Mouse (Mus musculus) cerebellum, adult (tissue): ENCODE measurements at regions not wholly inside any gene's neighbourhood (a gene's known extent, or its start where the extent isn't known, plus 50 kb on each side); places are given as distances from the start of the nearest gene placed in this dataset.

Source experiments
- ATAC-seq: cut with Nextera tagmentation; 2 replicates; pipeline ENCODE4 v1.9.2; 2017; ENCODE audit warnings: mild to moderate bottlenecking, moderate library complexity, mixed read lengths; ENCODE audit not compliant: insufficient number of reproducible peaks, low FRiP score, low TSS enrichment

DNA sequence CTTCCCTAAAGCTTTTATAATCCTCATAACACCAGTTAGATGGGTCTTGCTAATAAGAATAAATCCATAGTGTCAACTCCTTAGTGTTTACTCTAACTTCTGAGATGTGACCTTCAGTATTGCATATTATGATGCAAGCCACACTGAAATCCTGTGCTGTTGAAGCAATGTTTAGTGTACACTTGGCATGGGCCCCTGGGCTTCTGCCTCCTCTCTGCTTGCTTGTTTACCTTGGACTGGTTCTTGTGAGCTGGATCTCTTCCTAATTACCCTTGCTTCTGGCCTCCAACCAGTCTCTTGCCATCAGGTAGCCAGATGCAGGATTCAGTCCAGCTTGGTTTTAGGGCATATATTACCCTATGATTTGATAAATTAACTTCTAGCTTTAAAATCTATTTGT lies 57.0 kb downstream of the Rgs2 start:
- no peak for ATAC-seq

DNA sequence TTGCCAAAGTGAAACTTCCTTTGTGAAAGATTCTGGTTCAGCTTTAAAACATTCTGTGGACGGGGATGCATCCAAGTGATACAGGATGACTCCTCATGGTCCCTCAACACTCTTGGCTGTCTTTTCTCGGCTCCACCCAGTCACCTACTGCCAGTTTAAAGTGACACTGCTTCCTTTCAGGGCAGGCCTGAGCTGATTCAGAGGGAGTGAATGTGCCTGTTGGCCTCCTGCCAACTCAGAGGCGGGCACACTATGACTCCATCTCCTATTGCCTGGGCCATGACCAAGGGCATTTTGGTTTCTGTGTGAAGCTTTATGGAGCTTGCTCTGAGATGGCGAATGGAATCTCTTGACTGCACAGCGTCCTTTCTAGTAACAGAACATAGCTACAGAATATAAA lies 62.5 kb downstream of the Rgs2 start:
- no peak for ATAC-seq

DNA sequence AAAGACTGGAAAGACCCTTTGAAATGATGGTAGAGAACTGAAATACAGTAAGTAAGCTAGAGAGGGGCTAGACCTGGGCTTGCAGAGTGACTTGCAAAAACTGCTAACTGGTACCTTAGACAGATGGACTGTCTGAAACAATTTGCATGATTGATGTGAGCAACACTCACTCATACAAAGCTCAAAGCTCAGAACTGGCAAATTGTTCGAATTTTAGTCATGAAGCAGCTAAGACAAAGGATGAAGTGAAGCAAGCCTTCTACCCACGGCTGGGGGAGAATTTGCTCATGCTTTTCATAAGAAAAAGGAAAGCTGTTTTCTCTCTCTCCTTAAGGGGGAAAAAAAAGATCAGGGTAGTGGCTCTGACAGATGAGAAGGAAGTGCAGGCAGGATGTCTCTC lies 64.5 kb downstream of the Rgs2 start:
- no peak for ATAC-seq

DNA sequence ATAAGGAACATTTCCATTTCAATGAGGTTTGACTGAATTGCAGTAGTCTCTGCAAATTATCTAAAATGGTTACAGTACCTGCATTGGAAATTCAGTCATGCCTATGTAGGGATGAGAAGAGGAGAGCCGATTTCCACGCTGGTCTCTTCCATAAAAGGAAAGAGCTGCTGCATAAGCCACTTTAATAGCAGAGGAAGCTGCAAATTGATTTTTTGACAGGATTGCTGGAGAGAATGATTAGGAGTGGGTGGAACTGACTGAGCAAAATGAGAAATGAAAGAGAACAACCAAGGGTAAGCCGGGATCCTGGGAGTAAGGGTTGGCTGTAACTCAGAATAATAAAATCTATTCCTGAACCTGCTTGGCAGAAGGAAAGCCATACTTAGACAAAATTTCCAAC lies 65.4 kb downstream of the Rgs2 start:
- no peak for ATAC-seq

DNA sequence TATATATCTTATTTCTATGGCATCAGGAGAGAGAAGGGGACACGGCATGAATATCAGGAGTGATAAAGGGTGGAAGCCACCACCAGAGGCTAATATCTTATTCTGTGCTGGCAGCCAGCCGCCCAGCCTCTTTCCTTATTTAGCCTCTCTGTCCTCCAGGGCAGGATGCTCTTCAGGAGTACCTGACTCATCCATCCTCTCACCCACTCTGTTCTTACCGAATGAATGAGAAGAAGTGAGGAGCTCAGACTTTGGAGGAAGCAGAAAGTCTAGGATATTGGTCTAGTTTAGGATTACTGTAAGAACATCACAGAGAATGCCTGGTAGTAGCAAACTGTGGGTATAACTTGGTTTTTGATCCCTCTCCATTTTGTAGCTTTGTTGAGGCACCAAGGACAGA lies 73.2 kb downstream of the Rgs2 start:
- ATAC-seq, result no peak

DNA sequence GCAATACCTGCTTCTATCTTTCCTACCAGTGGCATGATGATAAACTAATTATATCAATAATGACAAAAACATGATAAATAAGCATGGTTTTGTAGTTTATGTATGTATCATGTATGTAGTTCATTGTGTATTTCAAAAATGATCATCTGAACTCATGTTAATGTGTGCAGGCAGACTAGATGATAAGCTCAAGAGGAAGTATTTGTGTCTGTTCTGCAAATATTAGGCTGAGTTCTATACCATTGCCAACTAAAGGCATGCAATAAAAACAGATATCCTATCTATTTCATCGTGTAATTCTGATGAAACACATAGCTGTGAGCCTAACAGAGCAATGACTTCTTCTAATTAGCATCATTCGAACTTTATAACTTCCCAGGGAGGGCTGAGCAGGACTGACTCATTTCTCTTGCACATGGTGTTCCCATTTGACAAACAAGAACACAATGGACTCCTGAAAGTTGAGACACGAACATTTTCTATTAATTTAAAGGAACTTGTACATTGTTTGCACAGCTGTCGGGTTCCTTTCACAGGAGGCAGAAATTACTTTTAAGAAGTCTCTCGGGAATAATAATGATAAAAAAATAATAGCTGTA lies 74.3 kb downstream of the Rgs2 start:
- ATAC-seq, result no peak

DNA sequence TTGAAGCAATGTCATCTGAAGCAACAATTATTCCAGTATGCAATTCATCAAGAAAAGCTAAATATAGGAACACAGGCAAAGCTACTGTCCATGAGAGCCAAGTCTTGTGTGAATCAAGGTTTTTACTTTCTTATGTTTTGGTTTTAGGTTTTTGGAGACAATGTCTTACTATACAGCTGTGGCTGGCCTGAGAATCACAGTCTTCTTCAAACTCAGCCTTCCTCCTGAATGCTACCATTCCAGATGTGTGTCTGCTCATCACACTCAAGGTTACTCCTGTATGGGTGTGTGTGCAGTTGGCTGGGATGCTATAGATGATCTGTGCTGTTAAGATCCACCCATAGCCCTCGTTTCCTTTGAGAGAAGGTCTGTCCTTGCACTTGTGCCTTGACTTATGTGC lies 81.5 kb downstream of the Rgs2 start:
- no peak for ATAC-seq

DNA sequence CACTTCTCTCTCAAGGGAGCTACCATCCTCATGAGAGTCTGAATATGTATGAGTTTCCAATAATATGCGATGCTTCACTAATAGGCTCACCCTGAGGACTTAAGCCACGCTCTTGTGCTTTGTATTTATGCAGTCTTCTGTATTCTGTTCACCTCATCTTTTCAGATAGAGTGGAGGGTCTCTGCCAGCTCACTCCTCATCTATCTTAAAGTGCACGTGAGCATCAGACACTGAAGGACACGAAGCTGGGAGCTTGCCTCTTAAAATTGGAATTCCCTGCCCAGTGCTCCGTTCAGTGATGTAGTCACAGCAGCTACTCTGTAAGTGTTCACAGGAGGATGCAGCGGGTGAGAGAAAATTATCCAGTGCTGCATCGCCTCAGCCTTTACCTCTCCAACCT lies 83.7 kb downstream of the Rgs2 start:
- ATAC-seq, result no peak

DNA sequence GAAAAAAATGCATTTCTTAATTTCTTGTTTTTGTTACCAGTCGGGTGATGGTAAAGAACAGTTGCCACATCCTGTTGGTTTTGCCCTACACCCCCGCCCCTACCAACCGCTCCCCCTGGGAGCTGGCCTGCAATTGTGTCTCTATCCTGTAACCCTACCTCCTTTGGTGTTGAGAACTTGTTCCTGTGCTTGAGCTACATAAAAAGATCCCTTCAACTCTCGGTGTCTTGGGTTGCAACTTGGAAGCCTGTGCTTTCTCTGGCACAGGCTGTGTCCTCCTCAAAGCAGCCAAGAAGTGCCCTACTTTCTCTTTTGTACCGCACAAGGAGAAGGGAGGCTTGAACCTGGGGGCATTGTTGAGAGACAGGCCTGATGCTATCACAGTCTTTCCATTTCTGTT lies 85.0 kb downstream of the Rgs2 start:
- no peak for ATAC-seq

DNA sequence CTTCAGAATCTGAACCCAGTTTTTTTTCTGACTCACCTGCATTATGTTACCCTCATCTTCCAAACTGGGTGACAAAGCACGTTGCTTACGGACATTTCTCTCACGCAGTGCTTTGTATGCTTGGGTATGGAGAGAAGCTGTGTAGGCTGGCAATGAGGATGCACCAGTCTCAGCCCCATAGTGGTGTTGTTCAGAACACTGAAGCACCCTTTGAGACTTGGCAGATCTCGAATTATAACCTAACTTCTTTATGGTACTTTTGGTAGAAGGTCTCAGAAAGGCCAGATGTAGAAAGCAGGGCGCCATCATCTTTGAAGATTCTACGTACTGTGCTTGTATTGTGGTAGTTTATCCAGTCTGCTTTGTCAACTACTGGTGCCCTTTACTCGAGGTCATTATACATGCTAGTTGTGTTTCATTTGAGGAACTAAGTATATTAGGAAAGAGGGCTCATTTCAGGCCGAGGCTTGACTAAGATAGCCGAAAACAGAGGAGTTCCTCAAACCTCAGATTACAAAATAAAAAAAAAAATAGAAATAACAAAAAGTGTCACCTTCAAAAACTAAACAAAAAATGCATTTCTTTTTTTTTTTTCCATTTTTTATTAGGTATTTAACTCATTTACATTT lies 85.7 kb downstream of the Rgs2 start:
- ATAC-seq, result no peak

DNA sequence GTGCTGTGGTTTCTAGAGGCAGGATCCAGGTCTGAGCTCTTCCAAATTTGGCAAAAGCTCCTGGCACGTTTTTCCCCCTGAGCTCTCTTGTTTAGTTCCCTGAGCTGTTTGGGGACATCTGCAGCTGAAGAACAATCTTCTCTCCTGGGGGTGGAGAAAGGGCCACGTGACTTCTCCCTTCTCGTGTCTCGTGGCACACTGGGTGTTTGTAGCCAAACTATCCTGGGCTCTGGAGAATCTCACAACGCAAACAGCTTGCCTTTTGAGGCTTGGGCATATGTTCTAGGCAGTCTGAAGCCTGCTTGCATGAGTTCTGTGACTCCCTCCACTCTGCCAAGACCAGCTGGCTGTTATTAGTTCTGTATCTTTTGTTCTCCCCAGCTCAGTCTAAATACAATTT lies 86.3 kb downstream of the Rgs2 start:
- ATAC-seq, result no peak

DNA sequence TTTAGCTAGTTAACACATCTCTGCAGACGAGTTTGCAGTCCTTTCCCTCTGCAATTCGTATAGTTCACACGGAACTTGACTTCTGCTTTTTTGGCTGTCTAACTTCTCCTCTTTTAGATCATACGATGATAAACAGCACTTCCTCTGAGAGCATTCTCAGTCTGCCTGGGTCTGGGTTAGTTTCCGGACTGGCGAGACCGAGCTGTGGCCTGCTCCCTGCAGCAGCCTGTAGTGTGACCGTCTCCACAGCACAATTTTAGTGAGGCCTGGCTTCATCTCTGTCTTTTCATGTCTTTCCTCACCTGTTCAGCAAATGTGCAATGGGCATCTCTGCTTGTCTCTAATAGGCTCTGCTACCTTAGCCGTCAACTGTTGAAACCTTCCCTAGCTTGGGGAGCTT lies 87.4 kb downstream of the Rgs2 start:
- no peak for ATAC-seq

DNA sequence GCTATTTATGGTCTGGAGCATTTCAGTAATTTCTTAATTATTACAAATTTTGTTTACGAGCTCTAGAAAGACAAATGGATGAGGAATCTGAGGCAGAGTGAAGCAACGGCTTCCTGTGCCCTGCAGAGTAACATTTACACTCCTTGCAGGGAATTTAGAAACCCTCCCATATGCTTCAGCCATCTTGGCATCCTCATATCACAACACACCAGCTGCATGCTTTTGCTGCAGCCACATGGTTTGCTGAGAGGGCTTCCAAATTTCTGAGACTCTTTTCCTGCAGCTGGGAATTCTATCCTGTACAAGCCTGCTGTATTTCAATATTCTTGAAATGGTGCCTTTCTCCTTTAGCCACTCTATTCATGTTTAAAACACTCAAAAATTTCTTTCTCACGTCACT lies 91.4 kb downstream of the Rgs2 start:
- ATAC-seq, result no peak

DNA sequence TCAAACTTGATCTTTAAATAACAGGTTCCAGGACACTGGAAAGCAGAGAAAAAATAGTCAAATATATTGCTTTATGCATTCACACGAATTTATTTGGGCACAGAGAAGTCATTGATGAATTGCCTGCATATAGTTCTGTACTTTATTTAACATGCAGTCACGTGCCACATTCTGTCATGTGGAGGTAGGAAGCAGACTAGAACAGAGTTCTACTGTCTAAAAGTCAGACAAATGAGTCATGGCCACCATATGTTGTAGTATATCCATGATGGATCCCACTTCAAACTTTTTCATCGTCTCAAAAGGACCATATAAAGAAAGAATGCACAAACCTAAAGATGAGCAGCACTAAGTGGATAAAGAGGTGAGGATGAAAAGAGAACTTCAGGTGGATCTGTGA lies 92.7 kb downstream of the Rgs2 start:
- no peak for ATAC-seq

DNA sequence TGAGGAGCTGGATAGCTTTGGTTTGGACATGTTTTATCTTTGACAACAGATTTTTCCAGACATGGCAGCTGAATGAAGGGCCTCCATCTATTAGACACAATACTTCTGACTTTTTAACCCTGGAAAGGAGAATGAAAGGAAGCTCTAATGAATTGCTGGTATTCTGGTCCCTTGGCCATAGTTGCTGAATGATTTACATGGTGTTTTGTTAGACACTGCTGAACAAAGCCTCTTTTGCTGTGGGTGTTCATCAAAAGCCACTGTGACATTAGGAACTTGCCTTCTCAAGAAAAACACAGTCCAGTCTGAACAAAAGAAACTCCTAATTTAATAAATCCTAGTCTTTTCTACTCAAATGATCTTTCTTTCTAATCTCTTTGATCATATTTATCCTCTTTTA lies 93.4 kb downstream of the Rgs2 start:
- no peak for ATAC-seq

DNA sequence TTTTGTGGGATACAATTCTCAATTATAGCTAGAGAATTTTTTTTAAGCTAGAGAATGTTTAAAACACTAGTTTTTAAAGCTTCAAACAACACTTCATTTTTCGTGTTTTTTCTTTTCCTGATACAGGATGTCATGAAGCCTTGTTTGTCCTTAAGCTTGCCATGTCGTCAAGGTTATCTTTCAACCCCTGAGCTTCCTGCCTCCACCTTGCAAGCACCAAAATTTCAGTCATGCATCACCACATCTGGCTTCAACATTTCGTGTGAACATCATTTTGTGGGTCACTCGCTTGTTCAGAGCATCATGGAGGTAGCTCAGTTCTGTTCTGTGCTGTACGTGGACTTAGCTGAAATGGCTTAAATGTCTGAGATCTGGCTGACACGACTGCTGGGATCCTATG lies 96.6 kb downstream of the Rgs2 start:
- no peak for ATAC-seq

DNA sequence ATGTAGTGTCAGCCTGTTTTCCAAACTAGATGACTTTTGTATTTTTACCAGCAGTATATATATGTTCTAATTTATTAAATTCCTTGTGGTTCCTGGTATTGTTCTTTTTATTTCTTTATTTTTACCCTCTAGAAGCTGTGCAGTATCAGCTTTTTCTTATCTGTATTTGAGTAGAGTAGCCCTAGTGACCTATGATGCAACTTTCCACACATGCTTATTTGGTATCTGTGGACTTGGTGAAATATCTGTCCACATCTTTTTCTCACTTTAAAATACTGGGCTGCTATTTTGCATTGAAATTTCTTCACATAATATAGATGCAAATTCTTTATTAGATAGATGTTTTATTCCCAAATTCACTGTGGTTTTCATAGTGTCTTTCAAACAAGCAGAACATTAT lies 97.1 kb downstream of the Rgs2 start:
- ATAC-seq, result no peak

DNA sequence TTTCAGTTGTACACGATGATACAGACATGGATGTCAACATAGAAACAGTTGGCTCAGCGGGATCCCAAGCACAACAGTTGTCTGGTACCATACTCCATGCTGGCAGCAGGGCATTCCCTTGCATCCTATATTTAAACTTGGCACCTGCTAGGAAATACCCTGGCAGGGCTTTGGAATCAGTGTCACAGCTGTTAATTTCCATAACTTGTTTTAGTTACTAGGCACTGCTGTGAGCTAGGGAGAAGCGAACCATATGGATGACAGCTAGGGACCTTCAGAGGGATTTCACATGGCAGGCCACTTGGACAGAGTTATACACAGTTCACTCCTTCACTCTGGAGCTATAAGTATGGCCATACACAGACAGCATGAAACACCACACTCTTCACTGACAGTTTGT lies 100.0 kb downstream of the Rgs2 start:
- peak; percentile 31; the same call in 1 of the 2 replicates for ATAC-seq

DNA sequence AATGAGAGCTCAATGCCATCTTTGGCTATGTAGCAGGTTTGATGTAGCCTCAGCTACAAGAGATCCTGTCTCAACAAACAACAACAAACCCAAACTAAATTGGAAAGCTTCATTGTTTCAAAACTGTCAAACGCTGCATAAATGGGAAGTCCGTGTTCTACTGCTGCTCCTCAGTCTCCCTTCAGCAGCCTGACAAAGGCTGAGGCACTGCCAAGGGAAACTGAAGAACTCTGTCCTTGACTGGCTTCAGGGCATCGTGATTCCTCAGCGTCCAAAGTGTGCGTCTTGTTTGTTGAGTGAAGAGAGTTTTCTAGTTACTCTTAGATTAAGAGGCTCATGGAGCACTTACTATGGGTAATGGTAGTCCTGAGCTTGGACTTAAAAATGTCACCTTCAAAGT lies 100.7 kb downstream of the Rgs2 start:
- no peak for ATAC-seq

DNA sequence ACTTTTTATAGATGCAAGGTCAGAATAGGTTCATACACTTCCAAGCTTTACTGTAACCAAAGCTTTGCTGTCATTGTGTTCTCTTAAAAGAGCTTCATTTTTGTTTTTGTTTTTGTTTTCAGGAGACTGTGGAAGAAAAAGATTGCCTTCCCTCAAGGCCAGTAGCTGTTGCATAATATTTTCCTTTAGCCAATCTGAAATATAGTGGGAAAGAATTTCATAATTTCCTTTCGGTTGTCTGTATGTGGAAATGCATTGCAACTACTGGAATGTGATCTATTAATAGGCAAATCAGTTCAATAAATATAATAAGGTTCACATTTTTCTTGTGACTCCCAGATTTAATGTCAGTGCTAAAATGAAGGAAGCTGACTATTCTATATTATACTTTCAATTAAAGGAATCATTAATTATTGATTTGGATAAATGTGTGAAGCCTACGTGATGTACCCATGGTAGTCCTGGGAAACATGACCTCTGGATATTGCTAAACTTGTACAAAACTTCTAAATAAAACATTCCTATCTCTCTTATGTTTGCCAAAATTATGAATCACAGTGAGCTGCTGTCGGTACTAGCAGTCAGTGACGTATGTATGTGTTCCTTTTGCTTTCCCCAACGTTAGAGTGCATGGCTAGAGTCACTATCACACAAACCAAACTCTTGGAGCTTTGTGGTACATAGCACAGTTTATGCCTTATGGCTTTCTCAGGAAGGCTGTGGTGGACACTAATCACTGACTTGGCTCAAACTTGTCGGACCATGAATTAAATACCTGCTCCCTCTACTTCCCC lies 102.6 kb downstream of the Rgs2 start:
- no peak for ATAC-seq

DNA sequence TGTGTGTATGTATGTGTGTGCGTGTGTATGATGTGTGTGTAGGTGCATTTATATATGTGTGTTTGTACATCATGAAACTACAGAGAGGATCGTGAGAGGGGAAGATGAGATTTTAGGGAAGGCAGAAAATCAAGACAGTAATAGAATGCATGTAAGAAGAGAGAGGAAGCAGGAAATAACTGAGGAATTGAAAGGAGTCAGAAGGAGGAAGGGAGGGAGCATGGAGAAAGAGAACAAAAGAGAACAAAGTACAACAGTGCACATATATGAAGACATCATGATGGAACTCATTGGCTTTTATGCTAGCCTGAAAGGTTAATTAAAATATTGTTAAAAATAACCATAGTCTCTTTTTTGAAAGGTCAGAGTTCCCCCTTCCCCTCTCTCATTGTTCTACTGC lies 111.4 kb downstream of the Uchl5 start:
- ATAC-seq, result no peak

DNA sequence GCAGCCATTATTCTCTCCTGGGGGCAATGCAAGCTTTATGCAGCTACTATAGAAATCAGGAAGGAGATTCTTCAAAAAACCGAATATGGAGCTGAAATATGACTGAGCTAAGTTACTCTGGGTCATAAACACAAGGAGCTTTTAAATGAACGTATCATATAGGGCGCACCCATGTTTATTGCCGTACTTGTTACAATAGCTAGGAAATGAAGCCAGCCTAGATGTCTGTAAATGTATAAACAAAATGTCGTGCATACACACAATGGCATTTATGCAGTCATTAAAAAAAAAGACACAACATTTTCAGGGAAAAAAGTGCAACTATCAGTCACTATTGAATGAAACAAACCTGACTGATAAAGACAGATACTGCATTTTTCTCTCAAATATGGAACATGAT lies 111.0 kb downstream of the Uchl5 start:
- ATAC-seq, result no peak
